Mouse (Mus musculus) retina, adult 2 months (tissue): ENCODE data around the gene Sult1a1.
"Not testable (repeated sequence)": the region's sequence is repeated elsewhere in the genome, so short reads cannot be mapped to it uniquely, and the experiment has no call there.

Experiments used
- DNase-seq: peaks from one replicate; pipeline ENCODE4 v3.0.0-alpha.2; 2012; ENCODE audit warnings: low read depth, low spot score

Sult1a1 gene

GRCm38 (mm10) chr7:126696886-126697285, 20.7 kb upstream of the Sult1a1 start:
- DNase-seq: no peak

- DNase-seq: no peak
Observed at GRCm38 (mm10) chr7:126696303-126696702, 20.1 kb upstream of the Sult1a1 start.

DNA sequence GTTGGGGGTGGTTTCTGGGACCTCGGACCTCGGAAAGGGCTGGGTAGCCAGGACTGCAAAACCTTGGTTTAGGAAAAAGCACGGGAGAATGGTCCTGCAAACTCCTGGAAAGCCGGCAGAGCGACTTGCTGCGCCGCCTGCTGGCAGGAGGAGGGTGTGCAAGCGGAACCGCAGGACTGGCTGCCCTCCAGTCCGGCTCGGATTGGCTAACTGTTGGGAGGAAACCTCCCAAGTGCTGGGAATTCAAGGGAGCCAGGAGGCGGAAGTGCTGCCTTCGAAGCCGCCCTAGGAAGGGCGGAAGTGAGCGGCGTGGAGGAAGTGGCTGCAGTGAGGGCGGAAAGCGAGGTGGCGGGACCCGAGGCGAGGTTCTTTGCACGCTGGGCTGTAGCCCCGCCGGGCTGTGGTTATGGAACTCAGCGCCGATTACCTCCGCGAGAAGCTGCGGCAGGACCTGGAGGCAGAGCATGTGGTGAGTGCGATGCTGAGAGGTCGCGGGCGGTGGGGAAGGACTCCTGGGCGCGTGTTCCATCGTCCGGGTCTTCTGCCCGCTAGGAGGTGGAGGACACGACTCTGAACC, 19.5 kb upstream of the Sult1a1 start, which contains the start of gene Slx1b:
Gene Slx1b, minus strand, starts transcription at position 154 of the 577 bp plus-strand sequence.
- DNase-seq: peak; percentile 94

GRCm38 (mm10) chr7:126695210-126695611, 19.0 kb upstream of the Sult1a1 start, which contains the start of gene Bola2:
Gene Bola2, plus strand, starts transcription at chr7:126695401.
- DNase-seq: peak; percentile 37

DNA sequence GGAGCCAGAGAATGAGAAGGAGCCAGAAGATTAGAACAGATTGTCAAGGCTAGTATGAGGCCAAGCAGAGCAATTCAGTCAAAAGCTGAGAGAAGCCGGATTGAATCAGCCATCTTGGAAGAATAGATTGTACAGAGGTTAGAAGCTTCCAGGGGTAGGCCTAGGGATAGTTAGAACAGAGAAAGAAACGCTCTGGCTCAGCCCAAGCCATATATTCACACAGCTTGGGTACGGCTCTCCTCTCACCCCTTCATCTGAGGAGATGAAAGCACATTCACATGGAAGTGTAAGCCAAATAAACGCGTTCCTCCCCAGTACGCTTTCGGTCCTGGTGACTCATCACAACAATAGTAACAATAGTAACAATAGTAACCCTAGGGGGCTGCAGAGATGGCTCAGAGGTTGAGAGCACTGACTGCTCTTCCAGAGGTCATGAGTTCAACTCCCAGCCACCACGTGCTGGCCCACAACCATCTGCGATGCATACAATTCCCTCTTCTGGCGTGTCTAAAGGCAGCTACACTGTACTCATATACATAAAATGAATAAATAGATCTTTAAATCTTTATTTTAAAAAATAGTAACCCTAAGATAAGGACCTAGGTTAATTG, 18.3 kb upstream of the Sult1a1 start:
- DNase-seq: no peak

DNA sequence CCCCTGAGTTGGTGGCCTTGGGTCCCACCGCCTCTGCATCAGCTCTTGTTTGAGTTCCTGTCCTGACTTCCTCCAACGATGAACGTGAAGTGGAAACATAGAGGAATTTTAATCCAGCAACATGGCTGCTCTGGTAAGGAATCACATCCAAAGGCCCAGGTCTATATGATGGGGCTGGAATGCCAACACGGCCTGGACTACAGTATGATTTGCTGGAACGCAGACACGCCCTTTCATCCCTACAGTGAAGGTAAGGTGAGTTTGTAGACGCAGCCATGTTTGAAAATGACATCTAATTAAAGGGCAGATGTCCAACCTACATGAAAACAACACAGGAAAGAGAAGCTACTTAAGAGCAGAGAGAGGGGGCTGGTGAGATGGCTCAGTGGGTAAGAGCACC, 17.5 kb upstream of the Sult1a1 start:
- no peak for DNase-seq

GRCm38 (mm10) chr7:126693256-126693655, 17.0 kb upstream of the Sult1a1 start:
- peak; percentile 54 for DNase-seq

GRCm38 (mm10) chr7:126692426-126692825, 16.2 kb upstream of the Sult1a1 start:
- no peak for DNase-seq

DNA sequence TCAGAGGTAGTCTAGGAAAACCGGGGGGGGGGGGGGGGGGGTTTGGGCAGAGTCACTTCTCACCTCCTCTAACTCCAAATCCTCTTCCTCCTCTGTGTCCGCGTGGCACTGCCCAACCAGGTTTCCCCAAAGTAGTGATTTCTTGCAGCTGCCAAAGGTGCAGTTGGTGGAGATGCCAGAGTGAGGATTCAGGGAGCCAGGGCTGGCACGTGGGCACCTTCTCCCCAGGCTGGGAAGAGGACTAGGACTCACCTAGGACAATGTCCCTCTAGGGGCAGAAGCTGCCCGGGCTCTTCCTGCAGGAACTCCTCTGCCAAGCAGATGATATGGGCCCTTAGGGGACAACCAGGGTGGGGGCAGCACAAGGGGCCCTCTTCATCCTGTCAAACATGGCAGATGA, 15.4 kb upstream of the Sult1a1 start:
- DNase-seq: no peak

- DNase-seq: no peak
Observed at GRCm38 (mm10) chr7:126690737-126691136, 14.5 kb upstream of the Sult1a1 start.

DNA sequence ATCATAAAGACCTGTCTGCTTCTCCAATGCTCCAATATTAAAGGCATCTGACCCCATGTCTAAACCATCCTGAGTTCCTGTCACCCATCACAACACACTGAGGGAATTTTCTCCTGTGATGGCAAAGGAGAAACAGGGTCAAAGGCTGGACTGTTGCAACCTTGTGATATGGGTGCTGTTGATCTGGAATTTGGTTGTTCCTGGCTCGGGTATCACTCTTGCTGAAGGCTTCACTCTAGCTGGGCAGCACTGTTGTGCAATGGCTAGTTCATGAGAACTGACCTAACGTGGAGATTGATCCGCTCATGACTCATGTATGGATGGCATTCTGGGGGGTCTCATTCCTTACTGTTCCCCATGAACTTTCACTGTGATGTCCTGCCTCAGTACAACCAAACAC, 12.8 kb upstream of the Sult1a1 start:
- DNase-seq: no peak

DNA sequence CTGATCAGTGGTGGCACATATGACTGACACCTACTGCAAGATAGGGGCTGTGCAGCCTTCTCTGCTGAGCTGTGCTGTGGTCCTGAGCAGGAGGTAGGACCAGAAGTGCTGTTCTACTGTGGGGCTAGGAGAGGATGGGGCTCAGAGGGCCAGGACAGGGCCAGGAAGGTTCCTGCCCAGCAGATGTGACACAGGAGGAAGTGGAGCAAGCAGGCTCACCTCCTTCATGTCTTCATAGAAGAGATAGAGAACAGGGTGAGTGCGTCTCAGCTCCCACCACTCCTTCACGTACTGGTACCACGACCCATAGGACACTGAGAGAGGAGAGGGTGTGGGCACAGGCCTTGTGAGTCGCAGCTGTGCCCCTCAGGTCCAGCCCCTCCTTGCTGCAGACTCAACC, 11.9 kb upstream of the Sult1a1 start:
- not testable (repeated sequence) for DNase-seq

- no peak for DNase-seq
Observed at GRCm38 (mm10) chr7:126681221-126681620, 5.0 kb upstream of the Sult1a1 start.

GRCm38 (mm10) chr7:126679683-126680082, 3.5 kb upstream of the Sult1a1 start:
- DNase-seq: no peak

- no peak for DNase-seq
Observed at GRCm38 (mm10) chr7:126678545-126679341, 2.5 kb upstream of the Sult1a1 start.

DNA sequence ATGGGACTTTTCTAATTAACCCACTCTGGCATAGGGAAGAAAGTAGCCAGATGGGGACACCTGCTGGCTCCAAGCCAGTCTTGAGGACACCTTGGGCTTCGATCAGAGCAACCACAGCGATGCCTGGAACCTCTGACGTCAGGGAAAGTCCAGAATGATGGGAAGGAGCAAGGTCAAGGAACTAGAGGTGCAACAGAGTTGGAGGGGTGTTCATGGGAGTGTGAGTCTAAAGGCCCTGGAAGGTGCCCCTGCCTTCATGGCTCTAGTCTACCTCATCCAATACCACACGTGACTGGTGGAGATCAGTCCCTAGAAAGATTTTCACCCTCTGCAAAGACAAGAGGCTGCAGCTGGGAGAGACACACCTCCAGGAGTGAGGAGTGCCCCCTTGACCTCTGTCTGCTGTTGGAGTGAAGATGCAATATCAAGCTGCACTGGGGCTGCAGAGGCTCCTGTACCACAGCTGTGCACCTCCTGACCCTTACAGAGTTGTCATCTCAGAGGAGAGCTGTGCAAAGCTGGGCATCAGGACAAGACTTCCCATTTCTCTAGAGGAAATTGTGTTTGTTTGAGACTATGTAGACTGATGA, 494 bp upstream of the Sult1a1 start:
- no peak for DNase-seq

GRCm38 (mm10) chr7:126675104-126675503, 1.1 kb downstream of the Sult1a1 start:
- no peak for DNase-seq

DNA sequence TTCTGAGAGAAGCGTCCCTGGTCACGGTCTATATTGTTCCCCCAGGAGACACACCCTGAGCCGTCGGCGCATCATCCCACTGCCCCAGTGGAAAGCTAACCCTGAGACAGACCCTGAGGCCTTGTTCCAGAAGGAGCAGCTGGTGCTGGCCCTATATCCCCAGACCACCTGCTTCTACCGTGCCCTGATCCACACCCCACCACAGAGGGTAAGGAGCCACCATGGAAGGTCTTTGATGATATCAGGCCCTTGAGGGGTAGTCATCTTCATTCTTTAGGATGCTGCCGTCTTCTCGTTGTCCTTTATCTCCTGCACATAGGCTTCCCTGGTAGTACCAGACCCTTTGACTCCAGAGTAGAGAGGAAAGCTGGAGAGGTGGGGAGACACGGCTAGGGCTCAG, 4.1 kb downstream of the Sult1a1 start:
- no peak for DNase-seq

DNA sequence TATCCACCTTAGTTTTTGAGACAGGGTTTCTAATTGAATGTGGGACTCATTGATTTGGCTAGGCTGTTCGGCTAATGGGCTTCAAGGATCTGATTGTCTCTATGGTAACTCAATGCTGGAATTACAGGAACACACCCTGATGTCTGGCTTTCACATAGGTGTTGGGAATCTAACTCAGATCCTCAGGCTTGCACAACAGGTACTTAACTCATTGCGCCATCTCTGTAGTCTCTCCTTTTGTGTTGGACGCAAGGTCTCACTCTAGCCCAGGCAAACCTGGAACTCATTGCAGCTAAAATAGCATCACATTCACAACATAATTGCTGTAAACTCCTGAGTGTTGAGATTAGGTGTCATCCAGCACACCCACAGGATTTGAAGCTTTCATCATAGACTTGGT, 6.1 kb downstream of the Sult1a1 start:
- DNase-seq: no peak

DNA sequence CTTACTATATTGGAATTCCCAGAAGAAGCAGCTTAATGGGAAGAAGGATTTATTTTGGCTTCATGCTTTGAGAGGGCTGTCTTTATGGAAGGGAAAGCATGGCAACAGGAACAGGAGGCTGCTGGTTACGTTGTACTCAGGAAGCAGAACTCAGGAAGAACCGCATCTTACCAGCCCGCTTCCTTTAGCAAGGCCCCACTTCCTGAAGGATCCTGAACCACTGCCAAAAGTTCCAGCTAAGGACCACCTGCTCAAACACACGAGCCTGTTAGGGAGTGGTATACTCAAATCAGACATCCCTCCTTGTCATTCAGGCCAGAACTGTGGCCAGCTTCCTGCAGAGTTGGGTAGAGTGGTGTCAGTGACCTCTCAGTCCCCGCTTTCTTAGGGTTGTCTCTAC, 7.8 kb downstream of the Sult1a1 start:
- DNase-seq: no peak

DNA sequence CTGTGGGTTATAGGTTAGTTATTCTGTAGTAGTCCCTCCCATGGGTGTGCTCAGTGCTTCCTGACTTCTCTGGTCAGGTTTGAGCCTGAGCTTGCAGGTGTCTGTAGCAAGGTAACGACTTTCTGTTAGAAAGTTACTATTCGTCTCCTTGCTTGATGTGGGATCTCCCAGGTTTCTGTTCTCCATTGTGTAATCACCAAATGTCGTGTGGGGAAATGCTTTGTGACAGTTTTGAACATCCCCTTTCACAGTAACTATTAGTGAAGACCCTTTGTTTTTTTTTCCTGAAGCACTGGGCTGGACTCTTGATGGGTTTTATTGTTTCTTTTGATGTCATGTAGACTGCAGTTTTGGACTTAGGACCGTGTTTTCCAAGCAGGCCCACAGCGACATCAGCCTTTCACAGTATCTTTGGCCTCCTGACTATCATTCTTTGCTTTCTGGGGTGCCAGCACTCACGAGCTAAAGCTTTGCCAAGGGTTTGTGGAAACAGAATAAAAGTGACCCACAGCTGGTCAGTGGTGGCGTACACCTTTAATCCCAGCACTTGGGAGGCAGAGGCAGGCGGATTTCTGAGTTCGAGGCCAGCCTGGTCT, 8.6 kb downstream of the Sult1a1 start:
- DNase-seq: no peak

GRCm38 (mm10) chr7:126665269-126665668, 11.0 kb downstream of the Sult1a1 start:
- DNase-seq: no peak
